Mouse (Mus musculus) lung, postnatal 4 days (tissue): Measurements from ENCODE around the gene Arhgdia.

ENCODE experiments used
- DNase-seq, 2 experiments: peaks; one replicate each; pipeline ENCODE4 v3.0.0; 2021

Gene Arhgdia

DNA sequence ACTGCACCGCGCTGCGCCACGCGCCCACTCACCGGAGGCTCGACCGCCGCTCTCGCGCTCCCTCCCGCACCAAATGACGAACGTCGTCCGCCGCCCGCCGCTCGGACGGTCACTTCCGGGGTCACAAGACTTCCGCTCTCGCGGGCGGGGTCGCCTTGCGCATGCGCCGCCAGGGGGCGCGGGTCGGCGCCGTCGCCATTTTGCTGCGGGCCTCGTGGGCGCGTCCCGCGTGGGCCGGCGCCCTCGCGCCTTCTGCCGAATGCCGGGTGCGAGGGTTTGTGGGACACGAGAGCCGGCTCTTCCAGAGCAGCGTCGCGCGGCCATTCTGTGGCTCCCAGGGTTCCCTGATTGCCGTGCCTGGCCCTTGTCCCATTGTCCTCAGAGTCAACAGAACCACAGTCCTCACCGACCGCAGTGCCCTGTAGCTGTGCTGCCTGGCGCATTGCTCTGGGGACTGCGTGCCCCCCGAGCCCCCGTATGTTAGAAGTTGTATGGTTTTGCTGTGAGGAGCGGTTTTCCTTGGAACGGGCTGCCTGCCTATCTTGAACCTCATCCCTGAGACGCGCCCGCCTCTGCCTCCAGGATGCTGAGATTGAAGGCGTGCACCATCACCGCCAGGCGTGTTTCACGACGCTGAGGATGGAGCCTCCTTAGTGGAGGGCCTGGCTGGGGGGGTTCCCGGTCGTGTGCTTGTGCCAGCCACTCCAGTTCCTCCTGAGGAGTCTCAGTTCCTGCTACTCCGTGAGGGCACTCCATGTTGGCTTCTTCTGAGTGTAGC, at the start of gene Arhgdia:
Gene Arhgdia (minus strand): TSS at position 135 of the 778 bp plus-strand sequence.
- peak; percentile 93 for DNase-seq

DNA sequence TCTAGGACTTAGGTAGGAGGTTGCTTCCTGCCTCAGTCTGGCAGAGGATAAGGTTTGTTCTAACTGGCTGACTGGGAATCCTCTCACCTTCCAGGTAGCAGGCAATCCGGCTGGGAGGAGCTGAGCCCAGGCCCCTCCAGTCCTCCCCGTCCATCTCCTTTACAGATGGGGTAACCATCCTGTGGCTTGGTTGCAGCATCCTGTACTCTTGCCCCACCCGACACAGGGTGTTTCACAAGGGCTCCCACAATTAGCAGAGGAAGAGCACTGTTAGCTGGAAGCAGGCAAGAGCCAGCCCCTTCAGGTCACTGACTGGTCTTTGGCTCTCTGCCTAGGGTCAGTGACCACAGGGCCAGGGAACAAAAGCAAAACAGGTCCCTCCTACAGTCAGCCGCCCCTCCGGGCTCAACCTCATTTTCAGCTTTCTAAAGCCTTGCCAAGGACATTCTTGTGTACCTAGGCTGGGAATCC, 49.0 kb upstream of the Arhgdia start:
- DNase-seq: peak; percentile 71 to 76

DNA sequence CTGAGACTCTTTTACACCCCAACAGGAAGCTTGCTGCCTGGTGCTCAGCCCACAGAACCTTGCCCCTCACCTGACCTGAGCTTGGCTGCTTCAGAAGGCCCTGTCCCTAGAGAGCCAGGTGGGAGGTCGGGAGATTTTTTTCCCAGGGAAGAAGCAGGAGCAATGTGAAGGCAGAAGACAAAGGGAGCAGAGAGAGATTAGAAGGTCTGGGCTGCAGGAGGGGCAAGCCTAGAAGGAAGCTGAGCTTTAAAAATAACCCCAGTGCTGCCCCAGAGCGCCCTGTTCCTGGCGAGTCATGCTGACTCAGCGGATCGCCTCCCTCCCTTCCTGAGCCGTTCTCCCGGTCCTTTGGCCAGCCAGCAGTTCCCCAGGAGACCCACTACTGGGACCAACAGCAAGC, 48.5 kb upstream of the Arhgdia start:
- peak; percentile 53 to 54 for DNase-seq

DNA sequence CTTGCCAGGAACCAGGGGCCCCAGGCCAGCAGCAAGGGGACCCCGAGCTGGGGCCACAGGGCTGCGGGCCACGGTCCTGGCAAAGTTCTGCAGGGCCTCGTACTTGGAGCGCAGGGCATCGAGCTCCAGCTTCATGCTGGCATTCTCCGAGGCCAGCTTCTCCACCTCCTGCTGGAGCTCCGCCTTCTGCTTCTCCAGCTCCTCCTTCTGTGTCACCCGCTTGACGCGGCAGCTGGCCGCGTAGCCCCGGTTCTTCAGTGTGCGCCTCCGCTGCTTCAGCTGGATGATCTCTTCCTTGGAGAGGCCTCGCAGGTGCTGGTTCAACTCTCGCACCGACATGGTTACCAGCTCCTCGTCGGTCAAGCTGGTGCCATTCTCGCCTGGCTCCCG, 47.9 kb upstream of the Arhgdia start:
- DNase-seq: peak; percentile 65 to 66

DNA sequence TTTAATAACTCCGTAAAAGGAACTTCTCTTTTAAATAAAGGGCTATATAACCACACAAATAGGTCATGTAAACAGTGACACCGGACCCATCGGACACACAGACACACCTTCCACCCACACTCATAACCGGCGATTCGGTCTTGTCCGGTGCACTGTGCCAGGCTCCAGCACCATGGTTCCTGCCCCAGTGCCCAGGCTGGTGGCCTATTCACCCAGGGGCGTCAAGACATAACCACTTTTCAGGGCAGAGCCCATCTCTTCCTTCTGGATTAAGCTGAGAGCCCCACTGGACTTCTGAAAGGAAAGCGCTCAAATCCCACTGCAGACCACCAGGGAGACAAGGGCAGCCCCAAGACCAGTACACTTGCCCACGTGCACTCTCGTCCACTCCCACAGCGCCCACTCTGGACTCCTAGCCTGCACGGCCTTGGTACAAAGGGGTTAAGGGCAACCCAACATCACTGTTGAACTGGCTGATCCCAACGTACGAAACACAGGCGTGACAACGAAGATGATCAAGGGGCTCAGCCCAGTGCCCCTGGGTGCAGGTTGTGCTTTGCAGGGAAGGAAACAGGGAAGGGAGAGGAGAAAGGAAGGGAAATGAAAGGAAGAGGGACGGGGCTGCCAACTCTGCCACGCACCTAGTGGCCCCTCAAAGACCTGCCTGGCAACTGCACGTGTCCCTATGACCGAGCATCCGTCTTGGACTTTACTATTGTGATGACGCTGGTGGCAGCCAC, 47.3 kb upstream of the Arhgdia start:
- DNase-seq: peak in 1 of 2 experiments; percentile 19

DNA sequence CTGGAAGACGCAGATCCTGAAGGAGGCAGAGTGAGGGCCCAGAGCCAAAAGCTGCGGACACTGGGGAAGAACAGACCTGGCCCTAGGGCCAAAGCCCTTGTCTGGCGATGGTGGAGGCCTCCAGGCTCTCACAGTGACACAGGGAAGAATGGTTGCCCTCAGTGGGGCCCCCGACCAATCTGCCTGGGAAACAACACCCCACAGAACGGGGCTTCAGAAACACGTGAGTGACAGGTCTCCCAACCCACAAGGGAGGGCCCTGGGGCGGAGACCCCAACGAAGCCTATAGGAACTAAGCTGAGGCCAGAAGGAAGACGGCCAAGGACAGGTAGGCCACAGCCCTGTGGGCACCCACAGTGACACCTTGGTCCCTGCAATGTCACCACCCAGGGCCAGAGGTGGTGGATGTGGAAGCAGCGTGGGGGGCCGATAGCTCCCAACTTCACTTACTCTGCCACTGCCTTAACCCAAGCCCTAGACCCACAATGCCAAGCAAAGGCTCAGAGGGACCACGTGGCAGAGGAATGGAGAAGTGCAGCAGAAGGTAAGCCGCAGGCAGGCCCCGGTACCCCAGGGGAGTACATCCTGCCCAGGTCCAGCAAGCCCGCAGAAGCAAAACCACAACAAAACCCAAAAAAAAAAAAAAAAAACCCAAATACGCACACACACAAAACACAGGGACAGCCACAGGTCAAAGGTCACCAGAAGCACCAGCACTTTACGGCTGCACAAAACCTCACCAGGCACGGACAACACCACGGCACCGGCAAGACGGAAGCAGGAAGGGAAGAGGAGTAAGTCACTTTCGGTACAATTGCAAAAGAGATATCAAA, 46.3 kb upstream of the Arhgdia start:
- DNase-seq: peak; percentile 48 to 58

DNA sequence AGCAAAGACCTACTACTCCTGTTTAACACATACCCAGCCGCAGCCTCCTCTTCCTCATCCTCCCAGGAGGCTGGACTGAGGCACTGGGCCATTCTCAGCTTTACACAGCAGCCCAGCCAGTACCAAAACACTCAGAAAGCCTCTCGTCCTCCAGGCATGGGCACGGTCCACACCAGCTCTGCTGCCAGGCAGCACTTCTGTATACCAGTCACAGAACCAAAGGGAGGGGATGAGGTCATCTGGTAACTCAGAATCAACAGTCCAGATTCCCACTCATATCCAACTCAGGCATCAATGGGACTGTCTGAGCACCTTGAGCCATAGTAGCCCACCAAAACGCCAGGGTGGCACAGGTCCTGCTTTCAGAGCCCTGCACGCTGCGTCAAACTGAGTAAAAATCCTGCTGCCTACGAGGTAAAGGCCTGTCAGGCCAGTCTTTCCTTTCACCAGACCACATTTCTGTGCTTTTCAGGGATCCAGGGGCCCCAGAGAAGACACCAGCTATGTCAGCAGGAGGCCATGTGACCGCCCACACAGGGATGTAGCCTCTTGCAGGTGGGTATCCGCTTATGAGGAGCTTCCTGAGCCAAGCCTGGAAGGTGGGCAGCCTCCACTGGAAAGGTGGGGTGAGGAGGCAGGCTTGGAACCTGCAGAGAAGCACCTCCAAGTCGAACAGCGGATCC, 45.5 kb upstream of the Arhgdia start:
- DNase-seq: no peak

DNA sequence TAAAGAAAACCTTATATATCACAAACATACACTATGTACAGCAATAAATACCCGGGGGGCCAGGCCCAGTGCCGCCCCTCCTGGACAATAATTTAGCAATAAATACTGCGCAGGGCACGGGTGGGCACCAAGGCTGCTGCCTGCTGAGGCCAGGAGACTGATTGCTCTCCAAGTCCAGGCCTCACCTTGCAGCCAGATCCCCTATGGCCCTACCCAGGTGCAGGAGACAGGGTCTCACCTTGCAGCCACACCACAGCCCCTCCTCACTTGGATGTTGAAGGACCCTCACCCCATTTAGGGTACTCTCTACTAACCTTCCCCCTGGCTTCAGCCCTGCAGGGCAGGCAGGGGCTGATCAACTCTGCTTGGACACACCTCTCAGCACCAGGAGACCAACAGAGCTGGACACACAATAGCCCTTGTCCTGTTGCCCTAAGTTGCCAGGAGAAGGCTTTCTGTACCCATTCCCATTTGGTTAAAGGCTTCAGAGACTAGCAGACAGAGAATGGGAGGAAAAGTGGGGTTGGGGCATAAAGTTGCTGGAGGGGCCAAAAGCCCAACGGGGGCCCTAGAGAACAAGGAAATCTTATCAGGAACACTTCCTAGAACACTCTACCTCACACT, 43.8 kb upstream of the Arhgdia start, which contains the start of gene Sirt7:
Gene Sirt7 (minus strand): TSS at position 89 of the 624 bp plus-strand sequence.
- DNase-seq: no peak

DNA sequence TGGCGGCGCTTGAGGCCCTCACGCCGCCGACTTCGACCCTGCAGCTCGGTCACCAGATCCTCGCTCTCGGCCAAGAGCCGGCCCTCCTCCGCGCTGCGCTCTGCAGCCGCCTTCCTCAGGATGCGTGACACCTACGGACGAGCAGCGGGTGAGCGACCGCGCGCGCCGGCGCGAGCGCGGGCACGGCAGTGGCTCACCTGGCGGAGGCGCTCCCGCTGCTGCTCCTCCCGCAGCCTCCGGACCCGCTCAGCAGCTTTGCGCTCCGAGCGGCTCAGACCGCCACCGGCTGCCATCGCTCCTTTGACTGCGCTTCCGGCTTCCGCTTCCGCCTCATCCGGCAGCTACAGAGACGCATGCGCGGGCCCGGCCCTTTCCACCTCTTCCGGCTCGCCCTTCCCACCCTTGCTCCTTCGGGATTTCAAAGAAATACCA, 43.3 kb upstream of the Arhgdia start:
- DNase-seq: peak; percentile 90 to 92

DNA sequence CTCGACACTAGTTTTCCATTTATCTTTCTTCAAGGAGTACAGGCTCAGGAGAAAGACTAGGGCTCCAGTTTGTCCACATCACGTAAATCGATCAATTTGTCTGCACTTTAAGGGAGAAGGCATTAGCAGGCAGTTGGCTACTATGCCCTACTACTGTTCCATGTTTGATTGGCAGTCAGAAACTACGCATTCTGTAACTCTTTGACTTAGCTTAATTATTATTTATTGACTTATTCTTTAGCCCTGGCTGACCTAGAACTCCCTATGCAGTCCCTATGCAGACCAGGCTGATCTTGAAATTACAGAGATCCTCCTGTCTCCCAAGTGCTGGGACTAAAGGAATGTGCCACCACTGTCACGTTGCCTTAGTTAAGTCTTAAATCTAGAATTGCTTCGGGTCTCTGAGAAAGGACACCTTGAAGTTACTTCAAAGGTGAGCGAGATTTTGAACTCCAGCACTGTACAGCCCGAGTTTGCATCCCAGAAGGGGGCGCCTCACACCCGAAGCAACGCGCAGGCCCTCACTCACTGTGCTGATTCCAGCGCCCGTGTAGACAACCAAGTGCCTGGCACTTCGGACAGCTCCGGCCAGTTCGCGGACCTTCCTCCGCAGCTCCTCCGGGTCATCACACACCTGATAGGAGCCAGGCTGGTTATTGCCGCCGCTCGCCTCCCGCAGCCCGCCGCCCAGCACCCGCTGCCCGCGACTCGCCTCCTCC, 42.7 kb upstream of the Arhgdia start:
- peak; percentile 76 to 81 for DNase-seq

DNA sequence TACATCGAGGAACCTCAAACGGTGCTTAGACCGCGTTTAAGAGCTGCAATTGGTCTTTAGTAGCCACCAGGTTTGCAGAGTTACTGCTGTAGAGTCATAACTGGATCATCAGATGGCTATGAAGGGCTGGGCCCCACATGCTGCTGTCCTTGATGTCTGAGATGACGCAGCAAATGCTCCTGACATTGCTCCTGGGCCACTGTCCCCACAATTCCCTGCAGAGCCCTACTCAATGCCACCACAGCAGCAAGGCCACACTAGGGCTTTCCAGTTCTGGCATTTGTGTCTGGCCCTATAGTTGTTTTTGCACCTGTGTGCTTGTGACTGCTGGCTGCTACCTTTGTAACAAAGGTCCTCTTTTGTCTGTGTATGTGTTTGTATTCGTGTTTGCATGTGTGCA, 41.4 kb upstream of the Arhgdia start:
- DNase-seq: no peak

DNA sequence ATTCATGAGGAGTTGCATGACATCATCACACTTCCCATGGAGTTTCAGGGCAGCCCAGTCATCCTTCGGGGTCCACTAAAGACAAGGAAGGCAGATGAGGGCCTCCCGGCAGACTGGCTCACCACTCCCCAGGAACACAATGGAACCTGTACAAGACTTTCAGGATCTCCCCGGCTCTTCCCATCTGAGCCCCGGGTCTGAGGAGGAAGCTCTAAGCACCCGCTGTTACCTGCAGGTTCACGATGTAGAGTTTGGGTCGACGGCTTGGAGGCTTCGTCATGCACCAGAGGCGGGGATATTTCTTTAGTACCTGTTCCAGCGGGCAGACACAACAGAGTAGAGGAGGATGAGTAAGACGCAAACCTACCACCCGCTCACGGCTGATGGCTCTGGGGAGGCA, 38.8 kb upstream of the Arhgdia start:
- no peak for DNase-seq

DNA sequence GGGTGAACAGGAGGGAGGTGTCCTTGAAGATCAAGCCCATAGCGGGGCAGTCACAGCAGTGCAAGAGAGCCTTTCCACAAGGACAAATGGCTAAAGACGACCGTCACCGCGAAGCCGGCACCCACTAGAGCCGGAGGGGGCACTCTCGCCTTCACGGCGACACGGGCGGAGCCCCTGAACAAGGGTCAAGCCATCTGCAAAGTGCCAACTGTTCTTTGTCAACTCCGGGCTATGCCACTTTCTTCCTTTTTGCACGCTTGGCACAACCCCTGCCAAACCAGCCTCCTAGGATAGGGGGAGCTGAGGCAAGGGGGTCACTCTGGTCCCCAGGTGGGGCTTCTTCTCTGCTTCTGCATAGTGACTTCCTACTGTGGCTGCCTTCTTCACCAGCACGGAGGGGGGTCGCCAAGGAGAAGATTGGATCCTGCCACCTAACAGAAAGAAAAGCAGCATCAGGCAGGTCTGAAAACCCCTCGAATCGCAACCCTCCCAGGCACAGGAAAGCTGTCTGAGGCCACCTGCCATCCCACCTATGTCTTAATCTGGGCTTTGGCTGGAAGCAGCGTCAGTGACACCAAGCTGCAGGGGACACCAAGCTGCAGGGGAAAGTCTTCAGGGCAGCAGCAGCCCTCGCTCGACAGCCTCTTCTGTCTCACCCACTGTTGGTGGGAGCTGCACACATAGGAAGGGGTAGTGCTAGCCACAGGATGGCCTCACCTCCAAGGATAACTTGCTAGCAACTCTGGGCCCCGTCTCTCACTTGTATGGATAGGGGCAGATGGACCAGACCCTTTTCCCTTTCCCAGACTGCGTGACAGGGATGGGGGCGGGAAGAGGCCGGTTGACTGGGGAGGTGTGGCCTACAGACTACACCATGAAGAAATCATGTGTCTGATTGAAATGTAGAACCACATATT, 37.5 kb upstream of the Arhgdia start:
- DNase-seq: no peak

DNA sequence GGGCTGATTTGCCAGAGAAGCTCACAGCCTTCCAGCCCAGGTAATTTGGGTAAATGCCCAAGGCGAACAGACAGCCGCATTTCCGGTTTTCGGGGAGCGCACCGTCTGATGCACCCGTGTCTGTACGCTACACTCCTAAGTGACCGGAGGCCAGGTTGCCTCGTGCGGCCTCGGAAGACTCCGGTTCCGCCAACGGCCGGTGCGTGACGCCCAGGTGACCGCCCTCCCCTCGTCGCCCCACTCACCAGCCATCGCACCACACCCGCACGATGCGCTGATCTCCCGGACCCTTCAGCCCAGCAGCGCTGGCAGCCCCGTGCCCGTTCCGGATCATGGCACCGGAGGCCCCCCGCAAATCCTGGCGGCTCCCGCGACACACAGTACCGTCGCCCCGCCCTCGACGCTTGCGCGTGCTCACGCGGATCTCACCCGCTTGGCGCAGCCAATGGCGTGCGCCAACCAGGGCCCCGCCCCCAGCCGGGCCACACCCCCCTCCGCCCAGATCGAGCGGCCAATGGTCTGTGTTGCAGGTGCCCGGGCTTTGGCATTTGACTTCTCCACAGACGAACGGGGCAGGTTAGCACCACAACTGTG, 36.2 kb upstream of the Arhgdia start, which contains the start of gene Pcyt2:
Gene Pcyt2 (minus strand): TSS at position 418 of the 594 bp plus-strand sequence.
- DNase-seq: peak; percentile 95

DNA sequence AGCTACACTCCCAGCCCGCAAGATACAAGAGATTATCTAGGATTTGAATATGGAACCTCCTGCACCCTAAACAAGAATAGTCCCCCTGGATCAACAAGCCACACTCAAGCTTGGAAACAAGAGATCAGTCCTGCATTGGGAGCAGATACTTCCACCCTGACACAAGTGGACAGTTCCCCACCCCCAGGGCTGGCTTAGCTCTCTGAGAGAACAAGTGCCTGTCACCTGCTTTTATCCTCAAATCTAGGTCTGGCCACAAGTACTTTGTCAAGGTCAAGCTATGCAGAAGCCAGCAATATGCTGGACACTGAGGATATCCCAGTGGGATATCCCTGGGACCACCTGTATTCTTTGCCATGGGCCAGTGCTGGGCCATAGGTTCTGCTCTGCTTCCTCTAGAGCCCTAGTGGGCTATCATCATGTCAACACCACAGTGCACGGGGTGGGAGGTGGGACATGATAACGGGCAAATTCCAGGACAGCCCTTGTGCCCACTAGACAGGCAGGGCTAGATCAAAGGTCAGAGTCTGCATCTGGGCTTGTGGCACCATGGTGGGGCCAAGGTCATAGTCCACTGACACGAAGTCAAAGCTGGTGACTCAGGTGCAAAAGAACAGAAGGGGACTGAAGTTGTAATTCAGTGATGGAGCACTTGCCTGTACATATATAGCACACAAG, 35.3 kb upstream of the Arhgdia start:
- no peak for DNase-seq

DNA sequence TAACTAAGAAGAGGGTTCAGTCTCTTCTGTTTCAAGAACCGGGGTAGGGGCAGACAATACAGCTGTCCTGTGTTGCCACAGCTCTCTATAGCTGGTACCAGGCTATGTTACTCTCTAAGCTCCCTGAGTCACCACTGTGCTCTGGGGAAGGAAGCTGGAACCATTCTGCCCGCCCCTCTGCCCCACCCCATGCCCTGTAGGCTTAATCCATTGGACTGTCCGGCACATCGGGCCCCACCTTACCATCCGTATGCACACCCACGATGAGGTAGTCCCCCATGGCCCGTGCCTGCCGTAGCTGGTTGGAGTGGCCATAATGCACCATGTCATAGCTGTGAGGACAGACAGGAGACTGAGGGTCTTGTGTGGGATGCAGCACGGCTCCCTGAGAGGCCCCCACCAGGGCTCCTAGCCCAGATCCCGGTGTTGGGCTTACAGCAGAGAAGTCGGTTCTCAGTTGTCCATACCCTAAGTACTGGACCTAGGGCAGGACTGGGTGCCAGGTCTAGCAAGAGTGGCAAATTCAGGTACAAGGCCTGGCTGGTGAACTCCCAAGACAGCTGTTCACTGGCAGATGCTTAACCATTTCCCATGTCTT, 34.3 kb upstream of the Arhgdia start:
- no peak for DNase-seq

DNA sequence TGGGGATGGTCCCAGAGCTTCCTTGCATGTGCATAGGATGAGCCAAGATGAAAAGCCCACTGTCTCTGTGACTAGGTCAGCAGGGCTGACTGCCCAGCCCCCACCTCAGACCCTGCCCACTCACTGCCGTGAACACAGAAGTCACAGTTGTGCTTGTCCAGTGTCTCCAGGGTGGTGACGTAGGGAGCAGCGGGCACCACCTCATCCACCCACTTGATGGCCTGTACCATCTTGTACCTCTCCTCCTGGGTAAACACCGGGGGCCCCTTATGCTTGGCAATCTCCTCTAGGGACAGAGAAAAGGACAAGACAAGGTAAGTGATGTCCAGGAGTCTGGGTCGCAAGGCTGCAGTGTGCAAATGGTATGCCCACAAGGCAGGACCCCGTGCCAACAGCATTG, 33.7 kb upstream of the Arhgdia start:
- no peak for DNase-seq

DNA sequence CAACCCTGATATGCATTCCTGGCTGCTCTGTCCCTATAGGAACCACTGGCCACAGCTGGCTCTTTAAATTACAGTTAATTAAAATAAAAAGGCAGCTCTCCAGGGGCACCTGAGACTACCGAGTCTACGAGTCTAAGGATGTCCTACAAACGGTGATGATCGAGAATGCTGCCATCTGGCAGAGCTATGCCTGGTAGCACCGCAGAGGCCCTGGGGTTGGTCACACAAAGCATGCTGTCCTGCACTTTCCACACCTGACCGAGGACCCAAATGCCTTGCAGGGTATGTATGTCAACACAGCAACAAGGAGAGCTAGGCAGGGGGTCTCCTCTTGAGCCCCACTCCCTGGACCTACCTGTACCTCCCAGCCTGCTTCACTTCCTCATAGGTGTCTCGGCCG, 32.6 kb upstream of the Arhgdia start:
- no peak for DNase-seq
